Mouse (Mus musculus): ENCODE data around the gene Lrrc7.

- TF ChIP-seq POLR2A (IDR thresholded peaks at IDR 0.05; ENCODE audit: insufficient read depth, low read depth, low read length): no peak
- TF ChIP-seq CTCF (IDR thresholded peaks at IDR 0.05; ENCODE audit: insufficient read depth, low read depth, low read length): no peak
These were observed 277.6 kb downstream of the Lrrc7 start for GRCm38 (mm10) chr3:158284431-158284830.

Data from olfactory bulb, adult 2 months (tissue).